Mouse (Mus musculus) neutrophil, adult 5-6 weeks (primary cell): ENCODE measurements around the gene Fbn1. TPM values are rescaled to one million over a fixed set of nuclear protein-coding genes. Genes with fewer than 3 reads are reported as not detected.

ENCODE experiments used
- ATAC-seq: fragments of 151-379, 151-347 bp; 2 replicates; pipeline ENCODE4 v1.8.0; 2017; ENCODE audit warnings: mild to moderate bottlenecking, moderate TSS enrichment; ENCODE audit not compliant: insufficient number of reproducible peaks, poor library complexity, low FRiP score, severe bottlenecking; ENCODE audit errors: extremely low read depth
- total RNA-seq: library from RNA; stranded (forward); fragments of 200-1000 nt; gene quantifications from 2 replicates; pipeline ENCODE4 v1.2.3, GENCODE M21; 2017

The Fbn1 gene
- total RNA-seq, 1 experiment from 2014 or later: 0.12 TPM

GRCm38 (mm10) chr2:125369666-125370065, 138.1 kb downstream of the Fbn1 start:
- ATAC-seq: no peak

GRCm38 (mm10) chr2:125368616-125369015, 139.2 kb downstream of the Fbn1 start:
- ATAC-seq: no peak

- no peak for ATAC-seq
These were observed 146.1 kb downstream of the Fbn1 start for GRCm38 (mm10) chr2:125361661-125362060.

GRCm38 (mm10) chr2:125356486-125356885, 151.3 kb downstream of the Fbn1 start:
- ATAC-seq: no peak

GRCm38 (mm10) chr2:125356068-125356467, 151.7 kb downstream of the Fbn1 start:
- no peak for ATAC-seq

GRCm38 (mm10) chr2:125355216-125355971, 152.4 kb downstream of the Fbn1 start:
- no peak for ATAC-seq

GRCm38 (mm10) chr2:125354587-125354986, 153.2 kb downstream of the Fbn1 start:
- no peak for ATAC-seq

- ATAC-seq: no peak
These were observed 158.6 kb downstream of the Fbn1 start for GRCm38 (mm10) chr2:125349144-125349543.

- ATAC-seq: no peak
These were observed 165.4 kb downstream of the Fbn1 start for GRCm38 (mm10) chr2:125342181-125342950.

- no peak for ATAC-seq
These were observed 167.4 kb downstream of the Fbn1 start for GRCm38 (mm10) chr2:125340381-125340780.

- no peak for ATAC-seq
These were observed 170.6 kb downstream of the Fbn1 start for GRCm38 (mm10) chr2:125337239-125337638.

- no peak for ATAC-seq
These were observed 172.6 kb downstream of the Fbn1 start for GRCm38 (mm10) chr2:125335206-125335605.

GRCm38 (mm10) chr2:125334163-125334562, 173.6 kb downstream of the Fbn1 start:
- no peak for ATAC-seq

GRCm38 (mm10) chr2:125331581-125331980, 176.2 kb downstream of the Fbn1 start:
- ATAC-seq: no peak

- no peak for ATAC-seq
These were observed 177.3 kb downstream of the Fbn1 start for GRCm38 (mm10) chr2:125330506-125330905.

- no peak for ATAC-seq
These were observed 182.5 kb downstream of the Fbn1 start for GRCm38 (mm10) chr2:125325125-125325855.

- ATAC-seq: no peak
These were observed 183.3 kb downstream of the Fbn1 start for GRCm38 (mm10) chr2:125324455-125324854.

GRCm38 (mm10) chr2:125323347-125323746, 184.4 kb downstream of the Fbn1 start:
- no peak for ATAC-seq

- no peak for ATAC-seq
These were observed 185.2 kb downstream of the Fbn1 start for GRCm38 (mm10) chr2:125322581-125322980.

GRCm38 (mm10) chr2:125321071-125321470, 186.7 kb downstream of the Fbn1 start:
- no peak for ATAC-seq
